8 mouse cellular contexts compared by ENCODE assay signal in genomic region chr3:31459456-31459855, GRCm38 (mm10).
DNase-seq lines count a peak whose midpoint lies in the region; ATAC-seq and TF ChIP-seq lines count a peak whose summit lies in the region.

No protein-coding gene starts in this region.

- H3K4me3 ChIP-seq in intestine, postnatal 0 days (ENCODE audit: low read depth, low read length), result no peak overlapping the region
- no peak overlapping the region for H3K4me3 ChIP-seq in intestine, embryonic 16.5 days (ENCODE audit: low read length)
- H3K4me3 ChIP-seq in forebrain, embryonic 14.5 days (ENCODE audit: low read depth, low read length), result no peak overlapping the region
- no peak overlapping the region for H3K4me3 ChIP-seq in left cerebral cortex, adult 2 months

- no peak overlapping the region for H3K27ac ChIP-seq in intestine, postnatal 0 days (ENCODE audit: low read depth, low read length)
- H3K27ac ChIP-seq in intestine, embryonic 16.5 days (ENCODE audit: low read length), result no peak overlapping the region
- H3K27ac ChIP-seq in forebrain, embryonic 14.5 days (ENCODE audit: low read depth, low read length), result no peak overlapping the region
- no peak overlapping the region for H3K27ac ChIP-seq in left cerebral cortex, adult 2 months

- WGBS in intestine, postnatal 0 days, result 56% methylated on average over 5 of the region's 5 CpGs
- 62% methylated on average over 5 of the region's 5 CpGs for WGBS in intestine, embryonic 16.5 days
- 70% methylated on average over 5 of the region's 5 CpGs for WGBS in forebrain, embryonic 14.5 days

- no peaks in the 10 kb centered on the region for H3K9me3 ChIP-seq in intestine, postnatal 0 days (ENCODE audit: control insufficient read depth)
- H3K9me3 ChIP-seq in intestine, embryonic 16.5 days (ENCODE audit: control insufficient read depth, low read length), result no peaks in the 10 kb centered on the region
- no peaks in the 10 kb centered on the region for H3K9me3 ChIP-seq in forebrain, embryonic 14.5 days (replicated peaks; ENCODE audit: control insufficient read depth, low read length)

- no peak overlapping the region for H3K9ac ChIP-seq in intestine, postnatal 0 days (ENCODE audit: low read depth, low read length)
- H3K9ac ChIP-seq in intestine, embryonic 16.5 days (ENCODE audit: low read depth, low read length), result no peak overlapping the region
- no peak overlapping the region for H3K9ac ChIP-seq in forebrain, embryonic 14.5 days (ENCODE audit: low read length)

- no peaks in the 10 kb centered on the region for H3K36me3 ChIP-seq in intestine, postnatal 0 days (ENCODE audit: control insufficient read depth, insufficient read depth)
- no peaks in the 10 kb centered on the region for H3K36me3 ChIP-seq in intestine, embryonic 16.5 days (ENCODE audit: control insufficient read depth, insufficient read depth, low read length)
- H3K36me3 ChIP-seq in forebrain, embryonic 14.5 days (ENCODE audit: control insufficient read depth, insufficient read depth, low read length), result no peaks in the 10 kb centered on the region

- intact Hi-C loops in left cerebral cortex, adult 2 months (cut with DNase I), result loop anchor here (1.0 kb wide), 1 partner anchor 313 kb away; no protein-coding TSS in a partner anchor

- no peaks in the 10 kb centered on the region for H3K27me3 ChIP-seq in intestine, postnatal 0 days (replicated peaks; ENCODE audit: control insufficient read depth, insufficient read depth, low read length)
- no peaks in the 10 kb centered on the region for H3K27me3 ChIP-seq in intestine, embryonic 16.5 days (replicated peaks; ENCODE audit: control insufficient read depth, insufficient read depth, low read length)
- H3K27me3 ChIP-seq in forebrain, embryonic 14.5 days (replicated peaks; ENCODE audit: control insufficient read depth, insufficient read depth, low read length), result no peaks in the 10 kb centered on the region

- no peak overlapping the region for H3K4me2 ChIP-seq in intestine, postnatal 0 days (replicated peaks; ENCODE audit: low read depth)
- H3K4me2 ChIP-seq in intestine, embryonic 16.5 days (ENCODE audit: low read depth, low read length), result no peak overlapping the region
- H3K4me2 ChIP-seq in forebrain, embryonic 14.5 days (ENCODE audit: low read length), result no peak overlapping the region

- H3K4me1 ChIP-seq in intestine, postnatal 0 days (replicated peaks; ENCODE audit: control insufficient read depth, insufficient read depth, low read length), result no peaks in the 10 kb centered on the region
- H3K4me1 ChIP-seq in intestine, embryonic 16.5 days (ENCODE audit: control insufficient read depth, insufficient read depth, low read length), result no peaks in the 10 kb centered on the region
- H3K4me1 ChIP-seq in forebrain, embryonic 14.5 days (ENCODE audit: control insufficient read depth, insufficient read depth, low read length), result no peaks in the 10 kb centered on the region

- no peak for ATAC-seq in intestine, postnatal 0 days
- no peak for ATAC-seq in intestine, embryonic 16.5 days
- peak; percentile 20; the same call in 1 of the 2 replicates for ATAC-seq in forebrain, embryonic 14.5 days
- ATAC-seq in inflammation-experienced regulatory T-cells, adult 6 months, result no peak

- peak; percentile 52 for DNase-seq in ES-CJ7 (ENCODE audit: low read depth, low spot score)
- DNase-seq in c-Kit-positive CD71-negative TER-119-negative erythroid progenitor cells, embryonic 14.5 days (ENCODE audit: low read depth), result peak; percentile 5
- DNase-seq in forebrain, embryonic 14.5 days (ENCODE audit: low spot score), result peak; percentile 23
- DNase-seq in left cerebral cortex, adult 2 months (ENCODE audit: extremely low spot score in 1 of 2, low spot score in 2 of 2), result peak; percentile 27 to 32
- peak; percentile 67 for DNase-seq in retina, embryonic 14.5 days (ENCODE audit: low spot score)

- TF ChIP-seq CTCF in intestine, postnatal 0 days (IDR thresholded peaks at IDR 0.05; ENCODE audit: low read depth), result peak; percentile 62
- peak; percentile 60 for TF ChIP-seq CTCF in left cerebral cortex, adult 2 months (IDR thresholded peaks at IDR 0.05)

Comparison
In these comparisons a context has a peak if more than half of its experiments do, and no peak if none do; other contexts are left out.
1. DNase-seq: peak in every context shown above with its lines; median percentile 67 in retina, embryonic 14.5 days; 52 in ES-CJ7; 30 in left cerebral cortex, adult 2 months; 23 in forebrain, embryonic 14.5 days; 5 in c-Kit-positive CD71-negative TER-119-negative erythroid progenitor cells, embryonic 14.5 days.